ENCODE assay signal across 17 mouse cellular contexts in genomic region chr2:146307060-146307459, GRCm38 (mm10).
DNase-seq lines count a peak whose midpoint lies in the region; ATAC-seq lines count a peak whose summit lies in the region.
"Had no signal": no experiment of that assay in that cellular context is flagged by ENCODE, and none has a peak within 500 bp of the region (broad histone marks: within the 10 kb centered on the region; RNA-seq: fewer than 3 reads in every experiment).

No protein-coding gene starts in this region.

- H3K27ac ChIP-seq in kidney, embryonic 14.5 days (ENCODE audit: low read depth, low read length): no peak overlapping the region
- no peak overlapping the region for H3K27ac ChIP-seq in neural tube, embryonic 11.5 days (ENCODE audit: low read depth, low read length)
- H3K27ac ChIP-seq in neural tube, embryonic 15.5 days (replicated peaks): no peak overlapping the region
- H3K27ac ChIP-seq: heart, embryonic 10.5 days; macrophage had no signal

- no peaks in the 10 kb centered on the region for H3K9me3 ChIP-seq in kidney, embryonic 14.5 days (ENCODE audit: control insufficient read depth, low read length)
- no peaks in the 10 kb centered on the region for H3K9me3 ChIP-seq in neural tube, embryonic 11.5 days (ENCODE audit: control insufficient read depth, low read length)
- H3K9me3 ChIP-seq in neural tube, embryonic 15.5 days (replicated peaks): no peaks in the 10 kb centered on the region
- H3K9me3 ChIP-seq: heart, embryonic 10.5 days had no signal

- no peaks in the 10 kb centered on the region for H3K36me3 ChIP-seq in kidney, embryonic 14.5 days (ENCODE audit: control insufficient read depth, insufficient read depth, low read length)
- H3K36me3 ChIP-seq in neural tube, embryonic 11.5 days (ENCODE audit: control insufficient read depth, insufficient read depth, low read length): no peaks in the 10 kb centered on the region
- no peaks in the 10 kb centered on the region for H3K36me3 ChIP-seq in neural tube, embryonic 15.5 days
- H3K36me3 ChIP-seq: heart, embryonic 10.5 days had no signal

- no peaks in the 10 kb centered on the region for H3K27me3 ChIP-seq in kidney, embryonic 14.5 days (ENCODE audit: control insufficient read depth, insufficient read depth, low read length)
- no peaks in the 10 kb centered on the region for H3K27me3 ChIP-seq in neural tube, embryonic 11.5 days (ENCODE audit: control insufficient read depth, insufficient read depth, low read length)
- H3K27me3 ChIP-seq in neural tube, embryonic 15.5 days (replicated peaks): no peaks in the 10 kb centered on the region

- DNase-seq in kidney, postnatal 25 days: no peak
- DNase-seq in neural tube, embryonic 11.5 days (ENCODE audit: low spot score): peak; percentile 25
- peak; percentile 54 for DNase-seq in forelimb bud, embryonic 11.5 days (ENCODE audit: low read depth, low spot score)
- DNase-seq in right cerebral cortex, postnatal 4 days: no peak
- no peak for DNase-seq in cerebellum, postnatal 36 days
- DNase-seq: adrenal gland, postnatal 14 days; cerebellum, postnatal 10 days; forebrain, postnatal 0 days; gastrocnemius, postnatal 25 days; heart, postnatal 36 days; right cerebral cortex, adult 18-20 months; thymus, postnatal 25 days had no signal

- H3K4me2 ChIP-seq in kidney, embryonic 14.5 days (replicated peaks; ENCODE audit: low read depth, low read length): no peak overlapping the region
- H3K4me2 ChIP-seq in neural tube, embryonic 11.5 days (ENCODE audit: low read depth): no peak overlapping the region
- no peak overlapping the region for H3K4me2 ChIP-seq in neural tube, embryonic 15.5 days
- H3K4me2 ChIP-seq: liver, embryonic 11.5 days had no signal

- H3K4me3 ChIP-seq in kidney, embryonic 14.5 days (ENCODE audit: low read length): no peak overlapping the region
- H3K4me3 ChIP-seq in neural tube, embryonic 11.5 days (ENCODE audit: low read depth, low read length): no peak overlapping the region
- no peak overlapping the region for H3K4me3 ChIP-seq in neural tube, embryonic 15.5 days (replicated peaks)
- H3K4me3 ChIP-seq: heart, embryonic 10.5 days had no signal

- H3K9ac ChIP-seq in kidney, embryonic 14.5 days (ENCODE audit: low read depth, low read length): no peak overlapping the region
- no peak overlapping the region for H3K9ac ChIP-seq in neural tube, embryonic 11.5 days (ENCODE audit: low read length)
- H3K9ac ChIP-seq in neural tube, embryonic 15.5 days (replicated peaks): no peak overlapping the region
- H3K9ac ChIP-seq: forebrain, postnatal 0 days had no signal

- ATAC-seq in kidney, embryonic 14.5 days (ENCODE audit: low FRiP score, low TSS enrichment): peak; percentile 73
- ATAC-seq in neural tube, embryonic 11.5 days (ENCODE audit: insufficient read depth, low FRiP score, low TSS enrichment): no peak
- no peak for ATAC-seq in neural tube, embryonic 15.5 days (ENCODE audit: low FRiP score)
- ATAC-seq: forebrain, postnatal 0 days had no signal

- H3K4me1 ChIP-seq in kidney, embryonic 14.5 days (ENCODE audit: control insufficient read depth, insufficient read depth, low read length): peaks cover 2% of the 10 kb centered on the region; the same call in 1 of the 2 replicates
- H3K4me1 ChIP-seq in neural tube, embryonic 11.5 days (ENCODE audit: control insufficient read depth, insufficient read depth, low read length): peaks cover 3% of the 10 kb centered on the region; the same call in 1 of the 2 replicates
- peaks cover 6% of the 10 kb centered on the region; the same call in 1 of the 2 replicates for H3K4me1 ChIP-seq in neural tube, embryonic 15.5 days

- 29% methylated on average over 3 of the region's 3 CpGs for WGBS in kidney, embryonic 14.5 days
- WGBS in neural tube, embryonic 11.5 days: 55% methylated on average over 3 of the region's 3 CpGs
- 64% methylated on average over 3 of the region's 3 CpGs for WGBS in neural tube, embryonic 15.5 days

Comparison
In these comparisons a context has a peak if more than half of its experiments do, and no peak if none do; other contexts are left out.
1. DNase-seq: peak in neural tube, embryonic 11.5 days (single experiment) and forelimb bud, embryonic 11.5 days (single experiment); none in kidney, postnatal 25 days (0 of 2), right cerebral cortex, postnatal 4 days (single experiment) and cerebellum, postnatal 36 days (0 of 2).